Mouse (Mus musculus): Measurements from ENCODE around the gene Mrps5. TPM values are rescaled to one million over a fixed set of nuclear protein-coding genes. Genes with fewer than 3 reads are reported as not detected.

Gene Mrps5
- total RNA-seq (2023), result 10 to 100 TPM; 48.4 to 57.7 TPM

DNA sequence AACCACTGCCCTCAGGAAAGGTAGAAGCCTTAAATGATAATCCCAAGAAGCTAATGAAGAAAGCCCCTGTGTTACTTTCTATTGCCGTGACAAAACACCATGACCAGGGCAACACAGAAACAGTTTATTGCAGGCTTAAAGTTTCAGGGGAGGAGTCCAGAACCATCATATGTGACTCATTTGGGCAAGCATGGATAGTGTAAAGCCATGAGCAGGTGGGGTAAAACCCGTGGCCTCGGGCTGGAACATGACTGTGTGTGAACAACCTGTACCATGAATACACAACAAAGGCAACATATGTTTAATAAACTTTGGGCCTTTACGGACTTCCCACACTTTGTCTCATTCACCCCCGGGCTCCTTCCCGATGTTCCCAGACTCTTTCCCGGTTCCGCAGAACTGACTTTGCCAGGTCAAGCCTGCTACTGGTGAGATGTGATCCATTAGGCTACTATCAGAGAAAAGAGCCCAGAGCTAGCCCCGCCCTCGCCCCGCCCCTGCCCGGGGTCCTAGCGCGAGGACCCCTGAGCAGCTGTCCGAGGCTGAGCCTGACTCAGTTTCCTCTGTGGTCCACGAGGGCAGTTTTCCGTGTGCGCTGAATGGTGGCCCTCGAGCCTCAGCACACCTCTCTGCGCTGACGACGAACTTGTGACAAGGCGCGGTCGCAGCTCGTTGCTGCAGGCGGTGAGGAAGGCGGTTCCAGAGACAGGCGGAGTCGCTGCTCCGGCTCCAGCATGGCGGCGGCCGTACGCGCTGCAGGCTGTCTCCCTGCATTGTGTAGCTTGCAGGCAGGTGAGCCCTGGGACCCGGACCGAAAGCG lies at the start of gene Mrps5, which contains the start of gene Zfp661:
Gene Mrps5, plus strand, starts transcription at position 529 of the 820 bp plus-strand sequence.
Gene Zfp661, minus strand, starts transcription at position 401 of the 820 bp plus-strand sequence.

DNA sequence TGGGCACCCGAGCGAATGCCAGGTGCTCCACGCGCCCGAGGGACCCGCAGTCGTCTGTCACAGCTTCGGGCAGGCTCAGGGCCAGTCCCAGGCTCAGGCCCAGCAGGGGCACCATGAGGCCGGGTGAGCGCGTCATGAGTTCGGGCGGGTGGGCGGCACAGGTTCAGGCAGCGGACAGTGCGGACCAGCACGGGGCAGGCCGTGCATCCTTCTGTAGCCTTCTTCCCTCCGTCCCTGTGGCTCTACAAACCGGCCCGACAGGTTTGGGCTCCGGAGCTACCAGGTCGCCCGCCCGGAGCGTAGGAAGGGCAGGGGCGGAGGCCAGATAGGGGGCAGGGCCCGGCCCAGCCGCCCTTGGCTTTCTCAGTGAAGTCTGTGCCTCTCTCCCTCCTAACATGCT lies 45.8 kb upstream of the Mrps5 start, which contains the start of gene Prom2:
Gene Prom2, minus strand, starts transcription at position 283 of the 400 bp plus-strand sequence.

DNA sequence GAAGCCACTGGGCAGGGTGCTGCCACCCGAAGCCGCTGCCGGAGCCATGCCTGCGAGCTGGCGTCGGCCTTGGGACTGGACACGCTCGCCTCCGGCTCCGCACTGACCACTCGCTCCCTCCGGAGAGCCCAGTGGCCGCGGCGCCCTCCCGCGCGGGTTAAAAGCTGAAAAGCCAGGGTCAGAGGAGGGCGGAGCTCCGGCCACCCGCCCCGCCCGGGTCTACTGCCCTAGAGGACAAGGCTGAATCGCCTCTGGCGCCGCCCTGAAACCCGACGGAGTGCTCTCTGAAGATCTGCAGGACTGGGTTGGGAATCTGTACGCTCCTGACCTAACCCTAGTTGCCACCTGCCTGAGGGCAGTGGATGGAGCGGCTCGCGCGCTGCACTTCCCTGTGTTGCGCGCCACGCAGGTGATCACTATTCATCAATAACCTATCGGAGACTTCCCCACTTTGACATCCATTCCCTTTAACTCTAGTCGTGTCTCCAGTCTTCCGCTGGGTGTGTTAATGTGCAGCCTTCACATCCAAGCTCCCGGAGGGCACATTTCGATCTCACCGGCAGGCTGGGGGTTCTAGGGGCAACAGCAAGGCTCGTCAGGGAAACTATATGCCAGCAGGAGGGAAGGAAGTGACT lies 69.2 kb downstream of the Mrps5 start, which contains the start of gene Mal:
Gene Mal, minus strand, starts transcription at position 610 of the 635 bp plus-strand sequence.

Other genes starting within 250 kb of the Mrps5 start
- under 1 TPM; 0.64 to 0.79 TPM for gene Astl, start 248.6 kb upstream of the Mrps5 start, total RNA-seq (2023)
- under 1 TPM; 0.13 to 0.21 TPM for gene Adra2b, start 224.0 kb upstream of the Mrps5 start, total RNA-seq (2023)
- gene Gpat2, start 162.0 kb upstream of the Mrps5 start, total RNA-seq (2023), result under 1 TPM in 1 of 2 experiments, not detected in 1; 0.18 TPM
- 10 to 100 TPM in 1 of 2 experiments, 1 to 10 TPM in 1; 9.4 to 11.1 TPM for gene Fahd2a, start 142.7 kb upstream of the Mrps5 start, total RNA-seq (2023)
- 1 to 10 TPM; 2.3 to 3.1 TPM for gene Kcnip3, start 65.1 kb upstream of the Mrps5 start, total RNA-seq (2023)
- gene Prom2, start 45.8 kb upstream of the Mrps5 start, total RNA-seq (2023), result not detected
- gene Zfp661, start 128 bp upstream of the Mrps5 start, total RNA-seq (2023), result 1 to 10 TPM; 2.5 to 2.9 TPM
- gene Mal, start 69.5 kb downstream of the Mrps5 start, total RNA-seq (2023), result not detected
- not detected for gene Mall, start 142.7 kb downstream of the Mrps5 start, total RNA-seq (2023)
- gene Nphp1, start 201.7 kb downstream of the Mrps5 start, total RNA-seq (2023), result 1 to 10 TPM in 1 of 2 experiments, under 1 TPM in 1; 0.79 to 1.3 TPM
- gene Mtln, start 205.3 kb downstream of the Mrps5 start, total RNA-seq (2023), result 10 to 100 TPM; 13.3 to 15.5 TPM
- gene Bub1, start 244.6 kb downstream of the Mrps5 start, total RNA-seq (2023), result 1 to 10 TPM in 1 of 2 experiments, under 1 TPM in 1; 0.64 to 1.2 TPM